Mouse (Mus musculus) cerebellum, adult 2 months (tissue): ENCODE measurements around the gene Txnrd3.

Experiments used
- CTCF ChIP-seq: fragments of 200-500 bp; IDR thresholded peaks from 2 replicates; pipeline ENCODE4 v1.5.1; 2011; ENCODE audit warnings: low read depth, mild to moderate bottlenecking, control low read depth, low read length, moderate library complexity, borderline replicate concordance; ENCODE audit not compliant: insufficient read depth
- POLR2A ChIP-seq: fragments of 200-500 bp; IDR thresholded peaks from 2 replicates; pipeline ENCODE4 v1.6.1; 2011; ENCODE audit warnings: low read length, control low read depth, borderline replicate concordance; ENCODE audit not compliant: insufficient read depth

- TF ChIP-seq CTCF = no peak
- no peak for TF ChIP-seq POLR2A
These were observed 28.4 kb upstream of the Txnrd3 start for GRCm38 (mm10) chr6:89615373-89615755.
